Mouse (Mus musculus) ES-Bruce4 (cell line): ENCODE measurements at regions not wholly inside any gene's neighbourhood (a gene's known extent, or its start where the extent isn't known, plus 50 kb on each side); places are given as distances from the start of the nearest gene placed in this dataset.

Experiments used
- CTCF ChIP-seq: IDR thresholded peaks from one replicate; pipeline ENCODE4 v1.8.1; 2011; ENCODE audit warnings: low read depth, low read length
- EP300 ChIP-seq: IDR thresholded peaks from 2 replicates; pipeline ENCODE4 v1.6.1; 2011; ENCODE audit warnings: low read depth, low read length; ENCODE audit not compliant: insufficient read depth
- POLR2A ChIP-seq: IDR thresholded peaks from one replicate; pipeline ENCODE4 v1.8.1; 2011; ENCODE audit warnings: low read length; ENCODE audit not compliant: insufficient read depth

DNA sequence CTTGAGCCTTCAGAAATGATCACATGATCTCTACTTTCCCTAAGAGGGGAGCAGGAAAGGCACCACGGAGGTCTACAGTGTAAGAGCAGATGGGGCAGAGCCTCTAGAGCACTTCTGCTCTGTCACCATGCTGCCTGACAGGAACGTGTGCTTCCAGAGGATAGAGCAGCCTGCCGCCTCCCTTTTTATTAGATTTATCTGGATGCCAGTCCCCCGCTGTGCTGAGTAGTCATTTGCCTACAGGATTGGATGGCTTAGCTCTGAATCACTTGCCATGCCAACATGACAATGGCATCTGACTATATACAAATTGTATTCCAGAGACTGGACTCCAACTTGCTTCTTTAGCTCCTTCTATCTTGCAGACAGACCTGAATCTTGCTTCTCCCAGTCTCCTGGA, 234.2 kb upstream of the Rbfox1 start:
- no peak for TF ChIP-seq CTCF
- TF ChIP-seq EP300: no peak
- no peak for TF ChIP-seq POLR2A
